Mouse (Mus musculus) telencephalon, adult 2 months (tissue): ENCODE measurements at regions not wholly inside any gene's neighbourhood (a gene's known extent, or its start where the extent isn't known, plus 50 kb on each side); places are given as distances from the start of the nearest gene placed in this dataset.
"Not testable (repeated sequence)": the region's sequence is repeated elsewhere in the genome, so short reads cannot be mapped to it uniquely, and the experiment has no call there.

Source experiments
- DNase-seq: peaks from one replicate; pipeline ENCODE4 v3.0.0-alpha.2; 2011; ENCODE audit warnings: low read depth, low spot score

- no peak for DNase-seq
Observed at GRCm38 (mm10) chr16:55520077-55520476, 222.3 kb upstream of the Zpld1 start.

- DNase-seq, result no peak
Observed at GRCm38 (mm10) chr16:55519646-55520045, 221.9 kb upstream of the Zpld1 start.

GRCm38 (mm10) chr16:55516994-55517393 is 219.2 kb upstream of the Zpld1 start:
- DNase-seq, result no peak

- no peak for DNase-seq
Observed at GRCm38 (mm10) chr16:55515228-55515696, 217.5 kb upstream of the Zpld1 start.

GRCm38 (mm10) chr16:55514448-55515200 is 216.8 kb upstream of the Zpld1 start:
- no peak for DNase-seq

GRCm38 (mm10) chr16:55504796-55505413 is 207.1 kb upstream of the Zpld1 start:
- no peak for DNase-seq

- DNase-seq, result no peak
Observed at GRCm38 (mm10) chr16:55504274-55504673, 206.5 kb upstream of the Zpld1 start.

- no peak for DNase-seq
Observed at GRCm38 (mm10) chr16:55503273-55503672, 205.5 kb upstream of the Zpld1 start.

GRCm38 (mm10) chr16:55499831-55500230 is 202.0 kb upstream of the Zpld1 start:
- DNase-seq, result not testable (repeated sequence)

- DNase-seq, result no peak
Observed at GRCm38 (mm10) chr16:55495051-55495450, 197.3 kb upstream of the Zpld1 start.

GRCm38 (mm10) chr16:55494162-55494561 is 196.4 kb upstream of the Zpld1 start:
- DNase-seq, result no peak

GRCm38 (mm10) chr16:55492111-55492510 is 194.3 kb upstream of the Zpld1 start:
- DNase-seq, result no peak

GRCm38 (mm10) chr16:55484391-55484790 is 186.6 kb upstream of the Zpld1 start:
- no peak for DNase-seq

GRCm38 (mm10) chr16:55480745-55481144 is 183.0 kb upstream of the Zpld1 start:
- DNase-seq, result no peak

GRCm38 (mm10) chr16:55480304-55480703 is 182.5 kb upstream of the Zpld1 start:
- no peak for DNase-seq

GRCm38 (mm10) chr16:55476544-55477208 is 178.9 kb upstream of the Zpld1 start:
- peak; percentile 41 for DNase-seq

- no peak for DNase-seq
Observed at GRCm38 (mm10) chr16:55474950-55475525, 177.3 kb upstream of the Zpld1 start.

GRCm38 (mm10) chr16:55471396-55471795 is 173.6 kb upstream of the Zpld1 start:
- DNase-seq, result no peak

- no peak for DNase-seq
Observed at GRCm38 (mm10) chr16:55470721-55471120, 172.9 kb upstream of the Zpld1 start.

GRCm38 (mm10) chr16:55469703-55470102 is 171.9 kb upstream of the Zpld1 start:
- DNase-seq, result no peak

- DNase-seq, result peak; percentile 79
Observed at GRCm38 (mm10) chr16:55468833-55469458, 171.2 kb upstream of the Zpld1 start.

GRCm38 (mm10) chr16:55460519-55460918 is 162.7 kb upstream of the Zpld1 start:
- DNase-seq, result no peak
